Mouse (Mus musculus) stomach, embryonic 16.5 days (tissue): ENCODE measurements around the gene Megf11. TPM values are rescaled to one million over a fixed set of nuclear protein-coding genes. Genes with fewer than 3 reads are reported as not detected.

Experiments used
- ATAC-seq: fragments of 200-750 bp; cut with Nextera tagmentation; 2 replicates; pipeline ENCODE4 v1.8.0; 2017; ENCODE audit warnings: moderate number of reproducible peaks, moderate TSS enrichment; ENCODE audit not compliant: insufficient read depth, low FRiP score
- H3K27ac ChIP-seq: fragments of 300-500 bp; sonication (generic); 2 replicates; pipeline ENCODE4 v1.5.1; 2014; ENCODE audit warnings: low read length
- H3K27me3 ChIP-seq: fragments of 300-500 bp; sonication (generic); 2 replicates; pipeline ENCODE4 v1.6.1; 2014; ENCODE audit warnings: low read length, control low read depth, mixed read lengths; ENCODE audit not compliant: control insufficient read depth, insufficient read depth
- H3K36me3 ChIP-seq: fragments of 300-500 bp; sonication (generic); 2 replicates; pipeline ENCODE4 v1.6.1; 2014; ENCODE audit warnings: low read length; ENCODE audit not compliant: control insufficient read depth, insufficient read depth
- H3K4me1 ChIP-seq: fragments of 300-500 bp; sonication (generic); 2 replicates; pipeline ENCODE4 v1.6.1; 2014; ENCODE audit warnings: low read length, control low read depth, mixed read lengths; ENCODE audit not compliant: control insufficient read depth, insufficient read depth
- H3K4me2 ChIP-seq: fragments of 300-500 bp; sonication (generic); 2 replicates; pipeline ENCODE4 v1.6.1; 2014; ENCODE audit warnings: low read depth, low read length, mixed read lengths
- H3K4me3 ChIP-seq: fragments of 300-500 bp; sonication (generic); replicated peaks from 2 replicates; pipeline ENCODE4 v1.5.1; 2014; ENCODE audit warnings: mild to moderate bottlenecking, low read length
- H3K9ac ChIP-seq: fragments of 300-500 bp; sonication (generic); 2 replicates; pipeline ENCODE4 v1.6.1; 2014; ENCODE audit warnings: low read length
- H3K9me3 ChIP-seq: fragments of 300-500 bp; sonication (generic); replicated peaks from 2 replicates; pipeline ENCODE4 v1.6.1; 2016; ENCODE audit warnings: low read length, control low read depth; ENCODE audit not compliant: control insufficient read depth
- WGBS: fragments of 180-500 bp; shearing (Covaris S2); extraction: QIAGEN DNeasy Blood & Tissue Kit; methylation state at CpG from one replicate; pipeline ENCODE4 v1.1.7; 2014; 5-methylcytosine and 5-hydroxymethylcytosine counted together
- polyA plus RNA-seq: library from polyadenylated mRNA; unstranded; fragments of >200 nt; fragmentation: Nextera tagmentation; extraction: Ambion mirVana; gene quantifications from 2 replicates; pipeline ENCODE4 v1.2.1, GENCODE M21; 2015

The Megf11 gene
- polyA plus RNA-seq, 1 experiment from 2014 or later = 1.2 TPM

DNA sequence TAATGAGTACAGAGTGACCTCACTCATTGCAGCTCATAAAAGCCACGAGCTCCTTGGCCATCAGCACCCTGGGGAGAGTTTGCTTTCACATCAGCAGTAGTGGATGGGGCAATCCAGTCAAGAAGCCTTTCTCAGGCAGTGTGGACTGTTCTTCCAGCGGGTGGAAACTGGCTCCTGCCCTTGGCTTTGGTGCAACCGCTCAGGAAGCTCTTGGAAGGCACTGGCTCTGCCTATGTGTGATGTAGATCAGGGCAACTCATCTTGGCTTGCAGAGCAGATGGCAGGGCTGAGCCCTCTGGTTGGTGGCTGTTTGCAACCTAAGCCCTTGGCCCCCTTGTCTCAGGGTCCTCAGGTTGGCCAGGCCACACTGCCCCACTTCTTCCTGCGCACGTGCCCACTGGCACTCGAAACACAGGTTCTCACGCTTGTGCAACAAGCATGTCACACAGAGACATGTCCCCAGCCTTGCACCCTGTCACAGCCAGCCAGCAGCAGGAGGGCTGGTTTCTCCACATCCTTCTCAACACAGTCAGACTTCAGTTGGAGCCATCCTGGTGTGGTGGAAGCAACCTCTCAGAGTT is 22.1 kb downstream of the Megf11 start:
- Histone ChIP-seq H3K4me2 (no peak overlapping the region), H3K27ac (no peak overlapping the region), H3K4me3 (no peak overlapping the region), H3K9me3 (no peaks in the 10 kb centered on the region), H3K9ac (no peak overlapping the region), H3K27me3 (no peaks in the 10 kb centered on the region), H3K4me1 (no peaks in the 10 kb centered on the region), H3K36me3 (no peaks in the 10 kb centered on the region)
- 79% methylated on average over 7 of the region's 7 CpGs for WGBS
- ATAC-seq = no peak

DNA sequence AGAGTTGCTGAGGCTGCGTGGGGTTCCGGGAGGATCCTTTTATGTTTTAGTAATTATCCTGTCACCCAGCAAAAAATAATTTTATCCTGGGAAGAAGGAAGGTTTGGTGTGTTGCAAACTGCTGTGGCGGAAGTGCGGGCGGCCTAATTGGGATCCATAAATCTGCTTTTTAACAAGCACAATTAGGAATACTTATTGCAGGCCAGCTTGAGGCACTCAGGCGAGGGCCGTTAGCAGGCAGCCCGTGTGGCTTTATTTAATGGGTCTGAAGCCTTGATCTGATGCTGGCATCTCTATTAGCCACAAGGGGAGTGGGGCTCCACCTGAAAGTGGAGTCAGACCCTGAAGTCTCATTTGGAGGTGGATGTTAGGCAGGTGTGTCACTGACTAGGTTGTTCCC is 23.4 kb downstream of the Megf11 start:
- Histone ChIP-seq H3K4me3 (no peak overlapping the region), H3K27ac (no peak overlapping the region), H3K27me3 (no peaks in the 10 kb centered on the region), H3K4me2 (no peak overlapping the region), H3K9me3 (no peaks in the 10 kb centered on the region), H3K4me1 (no peaks in the 10 kb centered on the region), H3K9ac (no peak overlapping the region), H3K36me3 (no peaks in the 10 kb centered on the region)
- WGBS = 81% methylated on average over 8 of the region's 8 CpGs
- ATAC-seq = no peak

DNA sequence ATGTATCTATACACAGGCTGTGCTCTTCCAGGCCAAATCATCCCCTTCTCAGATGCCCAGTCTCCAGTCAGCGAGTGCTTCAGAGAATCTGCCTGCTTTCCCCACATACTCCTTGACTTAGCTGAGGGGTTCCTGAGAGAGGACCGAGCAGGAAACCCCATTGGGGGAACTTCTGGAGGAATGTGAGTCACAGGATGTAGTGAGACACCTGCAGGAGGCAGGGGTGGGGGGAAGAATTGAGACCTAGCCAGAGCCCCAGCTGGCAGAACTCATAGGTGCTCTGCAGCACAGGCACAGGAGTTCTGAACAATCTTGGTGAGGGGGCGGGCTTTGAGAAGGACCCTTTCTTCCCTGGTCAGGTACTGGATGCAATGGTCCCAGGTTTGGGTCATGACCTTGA is 35.0 kb downstream of the Megf11 start:
- no peaks in the 10 kb centered on the region for H3K9me3 ChIP-seq
- no peaks in the 10 kb centered on the region for H3K4me1 ChIP-seq
- no peak overlapping the region for H3K9ac ChIP-seq
- 75% methylated on average over 3 of the region's 3 CpGs for WGBS
- no peak for ATAC-seq
- H3K4me3 ChIP-seq = no peak overlapping the region
- H3K4me2 ChIP-seq = no peak overlapping the region
- no peaks in the 10 kb centered on the region for H3K36me3 ChIP-seq
- no peak overlapping the region for H3K27ac ChIP-seq
- H3K27me3 ChIP-seq = no peaks in the 10 kb centered on the region

DNA sequence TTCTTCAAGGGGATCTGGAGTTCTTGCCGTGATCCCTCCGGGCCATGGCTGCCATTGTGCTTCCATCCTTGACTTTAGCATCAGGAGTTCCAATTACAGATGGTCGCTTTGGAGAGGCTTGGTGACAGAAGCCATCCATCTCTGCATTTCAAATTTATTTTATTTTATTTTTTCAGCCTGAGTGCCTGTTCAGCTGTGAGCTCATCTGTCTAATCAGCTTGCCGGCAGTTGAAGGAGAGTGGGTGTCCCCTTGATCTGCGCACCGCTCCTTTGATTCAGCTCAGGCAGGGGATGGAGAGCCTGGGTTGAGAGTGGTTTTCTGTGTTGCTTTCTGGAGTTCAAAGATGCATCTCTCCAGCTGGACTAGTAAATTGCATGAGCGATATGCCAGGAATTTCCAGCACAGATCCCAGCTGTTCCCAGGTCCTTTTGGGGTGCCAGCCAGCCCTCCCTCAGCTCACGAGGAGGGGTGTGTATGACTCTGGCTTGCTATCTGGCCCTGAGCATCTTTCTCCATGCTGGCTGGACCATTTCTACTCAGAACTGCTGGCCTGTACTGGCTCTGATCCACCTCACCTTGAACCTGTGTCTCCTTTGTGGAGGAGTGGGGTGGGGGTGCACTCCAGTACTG is 36.7 kb downstream of the Megf11 start:
- WGBS = 72% methylated on average over 8 of the region's 8 CpGs
- H3K27me3 ChIP-seq = no peaks in the 10 kb centered on the region

DNA sequence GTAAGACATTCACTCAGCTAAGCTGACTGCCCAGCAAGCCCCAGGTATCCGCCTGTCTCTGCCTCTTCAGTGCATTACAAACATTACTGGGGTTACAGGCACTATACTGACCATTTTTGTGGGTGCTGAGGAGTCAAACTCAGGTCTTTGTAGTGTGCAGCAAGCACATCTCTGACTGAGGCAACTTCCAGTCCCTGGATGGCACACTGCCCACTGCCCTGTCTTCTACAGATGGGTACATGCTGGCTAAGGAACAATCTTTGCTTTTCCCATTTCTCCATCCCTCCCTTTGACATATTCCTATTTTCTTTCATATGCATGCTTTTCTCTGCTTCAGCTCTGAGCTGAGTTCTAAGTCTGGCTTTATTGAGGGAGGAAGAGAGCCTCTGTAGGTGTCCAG is 38.5 kb downstream of the Megf11 start:
- Histone ChIP-seq H3K4me1 (no peaks in the 10 kb centered on the region), H3K4me2 (no peak overlapping the region), H3K27me3 (no peaks in the 10 kb centered on the region), H3K9me3 (no peaks in the 10 kb centered on the region), H3K9ac (no peak overlapping the region), H3K4me3 (no peak overlapping the region), H3K27ac (no peak overlapping the region), H3K36me3 (no peaks in the 10 kb centered on the region)
- ATAC-seq = no peak
- 96% methylated on average over 1 of the region's 1 CpGs for WGBS

More for the DNA sequence above, 36.7 kb downstream of the Megf11 start:
- H3K9me3 ChIP-seq = no peaks in the 10 kb centered on the region
- H3K4me1 ChIP-seq = no peaks in the 10 kb centered on the region
- H3K27ac ChIP-seq = no peak overlapping the region
- no peak overlapping the region for H3K4me2 ChIP-seq
- H3K9ac ChIP-seq = no peak overlapping the region
- H3K36me3 ChIP-seq = no peaks in the 10 kb centered on the region
- H3K4me3 ChIP-seq = no peak overlapping the region
- no peak for ATAC-seq

DNA sequence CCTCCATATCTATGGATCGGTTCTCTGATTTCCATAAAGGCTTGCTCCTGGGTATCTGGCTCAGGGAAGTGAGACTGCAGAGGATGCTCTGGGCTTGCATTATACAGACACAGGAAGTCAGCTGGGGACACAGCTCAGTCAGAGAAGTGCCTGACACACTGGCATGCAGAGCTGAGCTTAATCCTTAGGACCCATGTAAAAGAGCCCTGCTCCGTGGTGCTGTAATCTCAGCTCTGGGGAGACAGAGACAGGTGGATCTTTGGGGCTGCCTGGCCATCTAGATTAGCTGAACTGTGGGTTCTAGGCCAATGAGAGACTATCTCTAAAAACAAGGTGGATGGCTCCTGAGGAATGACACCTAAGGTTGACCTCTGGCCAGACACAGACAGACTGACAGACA is 50.7 kb downstream of the Megf11 start:
- H3K36me3 ChIP-seq = no peaks in the 10 kb centered on the region
- no peak overlapping the region for H3K9ac ChIP-seq
- H3K4me1 ChIP-seq = no peaks in the 10 kb centered on the region
- no peak overlapping the region for H3K27ac ChIP-seq
- no peak overlapping the region for H3K4me3 ChIP-seq
- H3K4me2 ChIP-seq = no peak overlapping the region
- ATAC-seq = no peak
- no peaks in the 10 kb centered on the region for H3K27me3 ChIP-seq
- WGBS = 80% methylated on average over 2 of the region's 2 CpGs
- H3K9me3 ChIP-seq = no peaks in the 10 kb centered on the region

DNA sequence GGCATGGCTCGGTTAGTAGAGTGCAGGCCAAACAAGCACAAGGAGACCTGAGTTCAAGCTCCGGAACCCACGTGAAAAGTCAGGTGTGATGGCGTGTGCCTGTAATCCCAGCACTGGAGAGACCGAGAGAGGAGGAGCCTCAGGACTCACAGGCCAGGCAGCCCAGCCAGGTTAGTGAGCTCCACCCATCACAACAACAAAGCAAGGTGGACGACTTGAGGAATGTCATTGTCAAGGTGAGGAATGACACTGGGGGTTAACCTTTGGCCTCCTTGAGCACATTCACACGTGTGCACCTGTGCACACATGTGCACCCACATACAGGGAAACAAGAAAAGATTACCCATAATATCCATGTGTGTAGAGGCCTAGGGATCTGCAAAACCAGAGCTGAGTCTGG is 54.7 kb downstream of the Megf11 start:
- whole genome bisulfite sequencing = 74% methylated on average over 7 of the region's 7 CpGs
- no peaks in the 10 kb centered on the region for H3K4me1 ChIP-seq
- H3K4me3 ChIP-seq = no peak overlapping the region
- H3K4me2 ChIP-seq = no peak overlapping the region
- H3K9me3 ChIP-seq = no peaks in the 10 kb centered on the region
- H3K9ac ChIP-seq = no peak overlapping the region
- ATAC-seq = no peak
- H3K36me3 ChIP-seq = no peaks in the 10 kb centered on the region
- no peaks in the 10 kb centered on the region for H3K27me3 ChIP-seq
- H3K27ac ChIP-seq = no peak overlapping the region

DNA sequence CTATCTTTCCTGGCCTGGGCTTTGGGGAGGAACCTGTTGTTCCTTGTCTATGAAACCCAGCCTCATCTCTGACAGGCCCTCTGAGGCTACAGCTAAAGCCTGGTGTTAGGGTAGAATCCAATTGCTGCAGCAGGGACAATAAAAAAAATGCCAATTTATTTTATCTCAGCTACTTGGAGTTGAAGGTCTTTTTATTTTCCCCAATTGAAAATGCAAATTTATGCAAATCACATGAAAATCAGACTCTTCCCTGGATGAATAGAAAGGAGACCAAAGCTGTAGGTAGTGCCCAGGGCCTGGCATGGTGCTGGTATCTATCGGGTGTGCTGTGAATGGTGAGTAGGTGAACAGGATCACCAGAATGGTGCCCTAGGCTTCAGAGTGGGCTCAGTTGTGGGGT is 60.6 kb downstream of the Megf11 start:
- H3K27ac ChIP-seq = no peak overlapping the region
- no peaks in the 10 kb centered on the region for H3K9me3 ChIP-seq
- H3K9ac ChIP-seq = no peak overlapping the region
- peaks cover 11% of the 10 kb centered on the region for H3K4me1 ChIP-seq
- no peaks in the 10 kb centered on the region for H3K27me3 ChIP-seq
- no peak overlapping the region for H3K4me3 ChIP-seq
- 97% methylated on average over 1 of the region's 1 CpGs for WGBS
- no peak overlapping the region for H3K4me2 ChIP-seq
- H3K36me3 ChIP-seq = no peaks in the 10 kb centered on the region
- ATAC-seq = no peak

DNA sequence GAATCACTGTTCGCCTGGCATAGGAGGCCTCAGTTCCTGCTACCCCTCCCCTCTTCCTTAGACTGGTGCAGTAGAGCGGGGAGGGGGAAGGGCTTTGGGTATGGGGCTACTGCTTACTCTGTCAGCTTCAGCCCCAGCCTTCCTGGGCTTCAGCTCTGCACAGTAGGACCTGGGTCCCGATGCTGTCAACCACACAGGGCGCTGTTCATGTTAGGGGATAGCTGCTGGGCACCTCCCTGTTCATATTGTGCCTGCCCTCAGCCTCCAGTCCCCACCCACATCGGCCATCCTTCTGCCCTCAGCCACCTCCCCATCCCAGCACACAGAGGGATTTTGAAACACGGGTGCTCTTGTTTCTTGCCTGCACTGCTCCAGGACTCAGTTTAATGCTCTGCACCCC is 61.6 kb downstream of the Megf11 start:
- no peak overlapping the region for H3K9ac ChIP-seq
- no peaks in the 10 kb centered on the region for H3K9me3 ChIP-seq
- H3K36me3 ChIP-seq = no peaks in the 10 kb centered on the region
- WGBS = 36% methylated on average over 6 of the region's 6 CpGs
- peaks cover 11% of the 10 kb centered on the region for H3K4me1 ChIP-seq
- H3K4me2 ChIP-seq = peak overlapping the region; percentile 9; the same call in 1 of the 2 replicates
- H3K4me3 ChIP-seq = no peak overlapping the region
- no peaks in the 10 kb centered on the region for H3K27me3 ChIP-seq
- ATAC-seq = peak; percentile 27
- H3K27ac ChIP-seq = 0 out of 2 replicates have a peak overlapping the region, but pooled peaks have one; percentile 24
